Mouse (Mus musculus) kidney, postnatal 36 days (tissue): ENCODE measurements around the gene Ppard.

Experiments used
- DNase-seq, 2 experiments: peaks; one replicate each; pipeline ENCODE4 v3.0.0; 2021 to 2022; ENCODE audit warnings: mixed read lengths in 2 of 2

The Ppard gene

GRCm38 (mm10) chr17:28287980-28288379 is 55.5 kb downstream of the Ppard start:
- peak in 1 of 2 experiments; percentile 49 for DNase-seq

GRCm38 (mm10) chr17:28290262-28290661 is 57.8 kb downstream of the Ppard start:
- peak; percentile 94 to 97 for DNase-seq

- no peak for DNase-seq
These were observed 58.2 kb downstream of the Ppard start for GRCm38 (mm10) chr17:28290671-28291070.

- DNase-seq, result no peak
These were observed 58.8 kb downstream of the Ppard start for GRCm38 (mm10) chr17:28291346-28291745.

- no peak for DNase-seq
These were observed 61.2 kb downstream of the Ppard start for GRCm38 (mm10) chr17:28293716-28294115.

- no peak for DNase-seq
These were observed 62.2 kb downstream of the Ppard start for GRCm38 (mm10) chr17:28294449-28295333.

- no peak for DNase-seq
These were observed 66.4 kb downstream of the Ppard start for GRCm38 (mm10) chr17:28298888-28299287.

- DNase-seq, result no peak
These were observed 67.3 kb downstream of the Ppard start for GRCm38 (mm10) chr17:28299669-28300320.

GRCm38 (mm10) chr17:28300323-28300722 is 67.8 kb downstream of the Ppard start:
- DNase-seq, result no peak

- no peak for DNase-seq
These were observed 68.3 kb downstream of the Ppard start for GRCm38 (mm10) chr17:28300850-28301249.

GRCm38 (mm10) chr17:28305172-28305571 is 72.7 kb downstream of the Ppard start:
- no peak for DNase-seq

GRCm38 (mm10) chr17:28308297-28309195 is 76.0 kb downstream of the Ppard start:
- peak; percentile 90 to 96 for DNase-seq

GRCm38 (mm10) chr17:28310831-28311230 is 78.3 kb downstream of the Ppard start:
- DNase-seq, result no peak

- DNase-seq, result no peak
These were observed 79.0 kb downstream of the Ppard start for GRCm38 (mm10) chr17:28311366-28312132.

- DNase-seq, result peak in 1 of 2 experiments; percentile 42
These were observed 80.0 kb downstream of the Ppard start for GRCm38 (mm10) chr17:28312232-28313211.

GRCm38 (mm10) chr17:28313212-28313879 is 80.8 kb downstream of the Ppard start, which contains the start of gene Fance:
Gene Fance, plus strand, starts transcription at chr17:28313519.
- peak; percentile 99 for DNase-seq

GRCm38 (mm10) chr17:28313880-28314225 is 81.4 kb downstream of the Ppard start:
- DNase-seq, result no peak

- no peak for DNase-seq
These were observed 83.2 kb downstream of the Ppard start for GRCm38 (mm10) chr17:28315611-28316160.

- peak in 1 of 2 experiments; percentile 22 for DNase-seq
These were observed 84.0 kb downstream of the Ppard start for GRCm38 (mm10) chr17:28316476-28316875.

GRCm38 (mm10) chr17:28317091-28317490 is 84.6 kb downstream of the Ppard start:
- peak in 1 of 2 experiments; percentile 54 for DNase-seq
